Mouse (Mus musculus) intestine, postnatal 0 days (tissue): ENCODE measurements around the gene Higd2a. TPM values are rescaled to one million over a fixed set of nuclear protein-coding genes. Genes with fewer than 3 reads are reported as not detected.

Experiments
- ATAC-seq: fragments of 200-750 bp; cut with Nextera tagmentation; 2 replicates; pipeline ENCODE4 v1.8.0; 2017; ENCODE audit warnings: mild to moderate bottlenecking, moderate TSS enrichment, moderate library complexity
- H3K27ac ChIP-seq: fragments of 300-500 bp; sonication (generic); 2 replicates; pipeline ENCODE4 v1.5.1; 2014; ENCODE audit warnings: mild to moderate bottlenecking, low read depth, low read length, moderate library complexity
- H3K27me3 ChIP-seq: fragments of 300-500 bp; sonication (generic); replicated peaks from 2 replicates; pipeline ENCODE4 v1.6.1; 2014; ENCODE audit warnings: low read length, mixed read lengths; ENCODE audit not compliant: control insufficient read depth, insufficient read depth
- H3K36me3 ChIP-seq: fragments of 300-500 bp; sonication (generic); 2 replicates; pipeline ENCODE4 v1.6.1; 2014; ENCODE audit warnings: mild to moderate bottlenecking, moderate library complexity; ENCODE audit not compliant: control insufficient read depth, insufficient read depth
- H3K4me1 ChIP-seq: fragments of 300-500 bp; sonication (generic); replicated peaks from 2 replicates; pipeline ENCODE4 v1.6.1; 2014; ENCODE audit warnings: antibody characterized with exemption, low read length, mixed read lengths; ENCODE audit not compliant: control insufficient read depth, insufficient read depth
- H3K4me2 ChIP-seq: fragments of 300-500 bp; sonication (generic); replicated peaks from 2 replicates; pipeline ENCODE4 v1.6.1; 2014; ENCODE audit warnings: low read depth, mild to moderate bottlenecking, moderate library complexity
- H3K4me3 ChIP-seq: fragments of 300-500 bp; sonication (generic); 2 replicates; pipeline ENCODE4 v1.5.1; 2014; ENCODE audit warnings: low read depth, low read length
- H3K9ac ChIP-seq: fragments of 300-500 bp; sonication (generic); 2 replicates; pipeline ENCODE4 v1.6.1; 2014; ENCODE audit warnings: mild to moderate bottlenecking, low read depth, low read length
- H3K9me3 ChIP-seq: fragments of 300-500 bp; sonication (generic); 2 replicates; pipeline ENCODE4 v1.6.1; 2016; ENCODE audit warnings: mixed run types; ENCODE audit not compliant: control insufficient read depth
- CTCF ChIP-seq: sonication (generic); IDR thresholded peaks from 2 replicates; pipeline ENCODE4 v1.5.1; 2016; ENCODE audit warnings: low read depth, mild to moderate bottlenecking, control low read depth, antibody characterized with exemption, moderate library complexity
- WGBS: fragments of 180-500 bp; shearing (Covaris S2); extraction: QIAGEN DNeasy Blood & Tissue Kit; methylation state at CpG from one replicate; pipeline ENCODE4 v1.1.7; 2014; 5-methylcytosine and 5-hydroxymethylcytosine counted together
- polyA plus RNA-seq: library from polyadenylated mRNA; unstranded; fragments of >200 nt; fragmentation: Nextera tagmentation; extraction: Ambion mirVana; gene quantifications from 2 replicates; pipeline ENCODE4 v1.2.1, GENCODE M21; 2015

The Higd2a gene
- polyA plus RNA-seq, 1 experiment from 2014 or later = 289 TPM

DNA sequence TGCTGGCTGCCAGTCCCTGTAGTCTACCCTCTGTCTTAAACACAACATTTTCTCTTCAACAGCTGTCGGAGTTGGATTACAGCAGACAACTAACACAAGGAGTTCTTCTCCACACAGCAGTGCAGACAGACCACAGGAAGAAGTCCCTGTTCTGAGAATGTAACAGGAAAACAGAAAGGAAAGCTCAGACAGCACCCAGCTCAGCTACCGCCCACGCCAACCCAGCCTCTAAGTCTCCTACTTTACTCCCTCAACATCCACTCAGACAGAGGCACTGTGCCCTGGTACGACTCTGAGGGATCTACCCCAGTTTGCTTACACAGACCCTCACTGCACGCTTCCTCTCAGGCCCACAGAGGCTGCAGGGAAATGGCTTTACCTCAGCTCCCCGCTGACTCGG is 29.4 kb upstream of the Higd2a start:
- Histone ChIP-seq H3K9me3 (no peaks in the 10 kb centered on the region), H3K36me3 (peaks cover 61% of the 10 kb centered on the region), H3K4me2 (no peak overlapping the region), H3K27me3 (no peaks in the 10 kb centered on the region), H3K4me1 (no peaks in the 10 kb centered on the region), H3K4me3 (no peak overlapping the region), H3K27ac (no peak overlapping the region), H3K9ac (no peak overlapping the region)
- no peak for ATAC-seq
- 91% methylated on average over 7 of the region's 7 CpGs for WGBS
- TF ChIP-seq CTCF = no peak

DNA sequence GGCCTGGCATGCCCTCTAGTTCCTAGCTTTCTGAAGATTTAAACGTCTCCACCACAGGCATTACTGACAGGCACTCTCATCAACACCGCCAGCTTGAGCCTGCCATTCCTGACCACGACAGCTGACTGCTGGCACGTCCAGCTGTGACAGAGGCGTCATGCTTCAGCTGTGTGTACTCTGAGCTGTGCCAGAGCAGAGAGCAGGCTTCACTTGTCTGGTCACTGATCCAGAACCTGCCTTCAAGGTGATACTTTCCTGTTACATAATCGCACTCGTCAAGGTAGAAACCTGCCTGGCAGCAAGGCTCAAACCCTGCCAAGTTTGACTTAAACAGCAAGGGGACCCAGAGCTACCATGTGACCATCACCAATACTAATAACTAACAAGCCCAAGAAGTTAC is 27.4 kb upstream of the Higd2a start:
- no peak for TF ChIP-seq CTCF
- Histone ChIP-seq H3K27ac (no peak overlapping the region), H3K4me2 (no peak overlapping the region), H3K9ac (no peak overlapping the region), H3K36me3 (peaks cover 42% of the 10 kb centered on the region), H3K4me3 (no peak overlapping the region), H3K9me3 (no peaks in the 10 kb centered on the region), H3K27me3 (no peaks in the 10 kb centered on the region), H3K4me1 (no peaks in the 10 kb centered on the region)
- 83% methylated on average over 7 of the region's 7 CpGs for whole genome bisulfite sequencing
- no peak for ATAC-seq

GRCm38 (mm10) chr13:54564232-54565200 is 25.5 kb upstream of the Higd2a start:
- WGBS = 6% methylated on average over 45 of the region's 45 CpGs
- Histone ChIP-seq H3K36me3 (peaks cover 24% of the 10 kb centered on the region), H3K27ac (peak overlapping the region; percentile 76), H3K9ac (peak overlapping the region; percentile 90), H3K4me1 (no peaks in the 10 kb centered on the region), H3K4me3 (peak overlapping the region; percentile 76), H3K27me3 (no peaks in the 10 kb centered on the region), H3K9me3 (no peaks in the 10 kb centered on the region), H3K4me2 (peak overlapping the region; percentile 80)
- no peak for TF ChIP-seq CTCF
- ATAC-seq = peak; percentile 62

DNA sequence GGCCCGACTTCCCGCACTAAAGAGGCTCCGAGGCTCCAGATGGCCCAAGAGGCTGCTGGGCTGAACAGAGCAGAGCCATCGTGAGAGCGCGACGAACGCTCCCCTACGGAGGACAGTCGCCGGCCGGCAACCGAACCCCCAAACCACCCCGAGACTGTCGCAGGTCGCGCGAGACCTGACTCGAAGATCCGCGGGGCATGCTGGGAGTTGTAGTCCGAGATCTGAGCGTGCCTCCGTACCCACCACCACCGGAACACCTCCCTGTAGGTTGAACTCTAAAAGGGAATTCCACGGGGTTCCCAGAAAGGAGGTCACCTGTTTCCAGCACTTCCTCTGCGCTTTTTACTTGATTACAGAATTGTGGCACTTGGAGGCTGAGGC is 24.8 kb upstream of the Higd2a start, which contains the start of gene 4833439L19Rik:
Gene 4833439L19Rik, minus strand, starts transcription at position 235 of the 381 bp plus-strand sequence.
- peak within 1 kb of the TSS; percentile 76 for H3K27ac ChIP-seq
- peak within 1 kb of the TSS; percentile 90 for H3K9ac ChIP-seq
- H3K36me3 ChIP-seq = peaks cover 17% of the 10 kb centered on the region
- peak within 1 kb of the TSS; percentile 80 for H3K4me2 ChIP-seq
- H3K4me3 ChIP-seq = peak within 1 kb of the TSS; percentile 76
- peak; percentile 90 for ATAC-seq
- WGBS = under 1% methylated on average over 27 of the region's 27 CpGs
- no peak for TF ChIP-seq CTCF
- no peaks in the 10 kb centered on the region for H3K9me3 ChIP-seq
- H3K4me1 ChIP-seq = no peaks in the 10 kb centered on the region
- no peaks in the 10 kb centered on the region for H3K27me3 ChIP-seq

GRCm38 (mm10) chr13:54565594-54566345 is 24.2 kb upstream of the Higd2a start:
- peak overlapping the region; percentile 80 for H3K4me2 ChIP-seq
- peak; percentile 41 for ATAC-seq
- no peaks in the 10 kb centered on the region for H3K27me3 ChIP-seq
- TF ChIP-seq CTCF = peak; percentile 75
- H3K36me3 ChIP-seq = peaks cover 12% of the 10 kb centered on the region
- H3K9me3 ChIP-seq = no peaks in the 10 kb centered on the region
- WGBS = 40% methylated on average over 8 of the region's 8 CpGs
- H3K9ac ChIP-seq = no peak overlapping the region
- peak overlapping the region; percentile 76 for H3K27ac ChIP-seq
- peak overlapping the region; percentile 76 for H3K4me3 ChIP-seq
- no peaks in the 10 kb centered on the region for H3K4me1 ChIP-seq

DNA sequence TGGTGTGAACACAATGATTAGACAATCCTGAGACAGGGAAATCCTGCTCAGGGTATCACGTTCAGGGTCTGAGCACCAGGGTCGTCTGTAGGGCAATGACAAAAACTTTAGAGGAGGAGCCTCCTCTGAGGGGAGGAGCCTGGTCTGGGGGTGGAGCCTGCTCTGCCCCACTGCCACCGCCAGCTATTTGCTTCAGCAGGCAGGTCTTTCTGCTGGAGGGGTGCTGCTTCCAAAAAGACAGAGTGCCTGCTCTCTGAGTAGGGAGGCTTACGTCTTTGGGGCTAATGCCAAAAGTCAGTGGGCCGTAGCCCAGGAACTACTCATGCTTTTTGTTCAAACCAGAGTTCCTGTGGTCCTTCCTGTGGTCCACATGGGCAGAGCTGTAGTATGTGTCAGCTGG is 21.6 kb upstream of the Higd2a start:
- WGBS = 54% methylated on average over 5 of the region's 5 CpGs
- no peak for ATAC-seq
- Histone ChIP-seq H3K27ac (no peak overlapping the region), H3K36me3 (no peaks in the 10 kb centered on the region), H3K4me2 (no peak overlapping the region), H3K9ac (no peak overlapping the region), H3K27me3 (no peaks in the 10 kb centered on the region), H3K9me3 (no peaks in the 10 kb centered on the region), H3K4me1 (no peaks in the 10 kb centered on the region), H3K4me3 (no peak overlapping the region)
- no peak for TF ChIP-seq CTCF
